Mouse (Mus musculus): ENCODE results near the gene Icmt. TPM values are rescaled to one million over a fixed set of nuclear protein-coding genes. Genes with fewer than 3 reads are reported as not detected.

Icmt gene
- polyA plus RNA-seq, 1 experiment from 2014 or later: 14.4 TPM

GRCm38 (mm10) chr4:152312186-152312585 is 15.2 kb downstream of the Icmt start:
- H3K27me3 ChIP-seq (replicated peaks): peaks cover 85% of the 10 kb centered on the region
- peak overlapping the region; percentile 37 for H3K4me3 ChIP-seq
- no peak overlapping the region for H3K9ac ChIP-seq
- WGBS (ENCODE audit: insufficient replicate concordance): 4% methylated on average over 14 of the region's 14 CpGs
- peaks cover 25% of the 10 kb centered on the region for H3K4me1 ChIP-seq
- peak overlapping the region; percentile 61 for H3K4me2 ChIP-seq
- H3K9me3 ChIP-seq (replicated peaks): no peaks in the 10 kb centered on the region
- no peak overlapping the region for H3K27ac ChIP-seq
- peak; percentile 8; the same call in 1 of the 2 replicates for ATAC-seq
- H3K36me3 ChIP-seq: peaks cover 7% of the 10 kb centered on the region

GRCm38 (mm10) chr4:152313211-152313632 is 16.2 kb downstream of the Icmt start:
- 0 out of 2 replicates have a peak, but pooled peaks have one; percentile 13 for ATAC-seq
- peak overlapping the region; percentile 37 for H3K4me3 ChIP-seq
- peaks cover 28% of the 10 kb centered on the region for H3K4me1 ChIP-seq
- peaks cover 95% of the 10 kb centered on the region for H3K27me3 ChIP-seq (replicated peaks)
- under 1% methylated on average over 29 of the region's 29 CpGs for WGBS (ENCODE audit: insufficient replicate concordance)
- peaks cover 7% of the 10 kb centered on the region for H3K36me3 ChIP-seq
- H3K4me2 ChIP-seq: peak overlapping the region; percentile 61
- 0 out of 2 replicates have a peak overlapping the region, but pooled peaks have one; percentile 10 for H3K9ac ChIP-seq
- no peak overlapping the region for H3K27ac ChIP-seq
- H3K9me3 ChIP-seq (replicated peaks): no peaks in the 10 kb centered on the region

- Histone ChIP-seq H3K9me3 (replicated peaks) (no peaks in the 10 kb centered on the region), H3K4me3 (no peak overlapping the region), H3K4me1 (peaks cover 34% of the 10 kb centered on the region), H3K4me2 (peak overlapping the region; percentile 61), H3K36me3 (peaks cover 4% of the 10 kb centered on the region), H3K27me3 (replicated peaks) (peaks cover 100% of the 10 kb centered on the region), H3K9ac (no peak overlapping the region), H3K27ac (no peak overlapping the region)
- no peak for ATAC-seq
Measured at GRCm38 (mm10) chr4:152313934-152314333, 16.9 kb downstream of the Icmt start.

GRCm38 (mm10) chr4:152315498-152316213 is 18.6 kb downstream of the Icmt start:
- Histone ChIP-seq H3K27me3 (replicated peaks) (peaks cover 85% of the 10 kb centered on the region), H3K4me1 (peaks cover 36% of the 10 kb centered on the region), H3K4me2 (peak overlapping the region; percentile 48), H3K9me3 (replicated peaks) (no peaks in the 10 kb centered on the region), H3K9ac (no peak overlapping the region), H3K36me3 (no peaks in the 10 kb centered on the region), H3K4me3 (peak overlapping the region; percentile 12), H3K27ac (no peak overlapping the region)
- WGBS (ENCODE audit: insufficient replicate concordance): 2% methylated on average over 43 of the region's 43 CpGs
- ATAC-seq: no peak

- Histone ChIP-seq H3K4me2 (no peak overlapping the region), H3K27me3 (replicated peaks) (peaks cover 65% of the 10 kb centered on the region), H3K4me1 (peaks cover 27% of the 10 kb centered on the region), H3K9ac (no peak overlapping the region), H3K36me3 (no peaks in the 10 kb centered on the region), H3K4me3 (no peak overlapping the region), H3K9me3 (replicated peaks) (no peaks in the 10 kb centered on the region), H3K27ac (no peak overlapping the region)
- WGBS (ENCODE audit: insufficient replicate concordance): 77% methylated on average over 6 of the region's 6 CpGs
- no peak for ATAC-seq
Measured at GRCm38 (mm10) chr4:152317631-152318033, 20.6 kb downstream of the Icmt start.

GRCm38 (mm10) chr4:152318517-152319234 is 21.6 kb downstream of the Icmt start, which contains the start of gene Rnf207:
TSS of gene Rnf207 (minus strand) at chr4:152318993.
- 5% methylated on average over 26 of the region's 26 CpGs for WGBS (ENCODE audit: insufficient replicate concordance)

GRCm38 (mm10) chr4:152321464-152321863 is 24.4 kb downstream of the Icmt start:
- ATAC-seq: no peak

More at GRCm38 (mm10) chr4:152318517-152319234, 21.6 kb downstream of the Icmt start, which contains the start of gene Rnf207:
- peaks cover 18% of the 10 kb centered on the region; the same call in 1 of the 2 replicates for H3K4me1 ChIP-seq
- no peak within 1 kb of the TSS for H3K9ac ChIP-seq
- no peaks in the 10 kb centered on the region for H3K9me3 ChIP-seq (replicated peaks)
- peak within 1 kb of the TSS; percentile 58 for H3K4me2 ChIP-seq
- H3K4me3 ChIP-seq: peak within 1 kb of the TSS; percentile 25
- no peak; the same call in 1 of the 2 replicates for ATAC-seq
- peaks cover 54% of the 10 kb centered on the region for H3K27me3 ChIP-seq (replicated peaks)
- no peak within 1 kb of the TSS for H3K27ac ChIP-seq
- no peaks in the 10 kb centered on the region for H3K36me3 ChIP-seq

GRCm38 (mm10) chr4:152324641-152325562 is 27.9 kb downstream of the Icmt start:
- no peaks in the 10 kb centered on the region for H3K27me3 ChIP-seq (replicated peaks)
- no peaks in the 10 kb centered on the region for H3K9me3 ChIP-seq (replicated peaks)
- H3K27ac ChIP-seq: peak overlapping the region; percentile 48
- H3K4me1 ChIP-seq: peaks cover 39% of the 10 kb centered on the region
- peak; percentile 52 for ATAC-seq
- WGBS (ENCODE audit: insufficient replicate concordance): 41% methylated on average over 16 of the region's 16 CpGs
- H3K4me3 ChIP-seq: peak overlapping the region; percentile 100
- peaks cover 27% of the 10 kb centered on the region for H3K36me3 ChIP-seq
- H3K9ac ChIP-seq: peak overlapping the region; percentile 98
- peak overlapping the region; percentile 83 for H3K4me2 ChIP-seq

More at GRCm38 (mm10) chr4:152321464-152321863, 24.4 kb downstream of the Icmt start:
- Histone ChIP-seq H3K36me3 (no peaks in the 10 kb centered on the region), H3K9me3 (replicated peaks) (no peaks in the 10 kb centered on the region), H3K27me3 (replicated peaks) (peaks cover 27% of the 10 kb centered on the region), H3K4me2 (no peak overlapping the region), H3K9ac (no peak overlapping the region), H3K4me3 (no peak overlapping the region), H3K4me1 (peaks cover 23% of the 10 kb centered on the region), H3K27ac (no peak overlapping the region)
- 55% methylated on average over 5 of the region's 5 CpGs for WGBS (ENCODE audit: insufficient replicate concordance)

GRCm38 (mm10) chr4:152325574-152326411 is 28.8 kb downstream of the Icmt start, which contains the start of gene Rpl22:
TSS of gene Rpl22 (plus strand) at chr4:152325742.
- peak within 1 kb of the TSS; percentile 98 for H3K9ac ChIP-seq
- H3K4me1 ChIP-seq: peaks cover 41% of the 10 kb centered on the region
- peak within 1 kb of the TSS; percentile 83 for H3K4me2 ChIP-seq
- H3K4me3 ChIP-seq: peak within 1 kb of the TSS; percentile 100
- under 1% methylated on average over 67 of the region's 70 CpGs for WGBS (ENCODE audit: insufficient replicate concordance)
- H3K27ac ChIP-seq: peak within 1 kb of the TSS; percentile 86
- H3K27me3 ChIP-seq (replicated peaks): no peaks in the 10 kb centered on the region
- no peaks in the 10 kb centered on the region for H3K9me3 ChIP-seq (replicated peaks)
- peaks cover 36% of the 10 kb centered on the region for H3K36me3 ChIP-seq
- peak; percentile 96 for ATAC-seq

- Histone ChIP-seq H3K36me3 (peaks cover 44% of the 10 kb centered on the region), H3K4me3 (peak overlapping the region; percentile 100), H3K9ac (peak overlapping the region; percentile 98), H3K9me3 (replicated peaks) (no peaks in the 10 kb centered on the region), H3K4me1 (peaks cover 41% of the 10 kb centered on the region), H3K27ac (peak overlapping the region; percentile 86), H3K4me2 (peak overlapping the region; percentile 83), H3K27me3 (replicated peaks) (no peaks in the 10 kb centered on the region)
- ATAC-seq: no peak
- under 1% methylated on average over 11 of the region's 11 CpGs for WGBS (ENCODE audit: insufficient replicate concordance)
Measured at GRCm38 (mm10) chr4:152326543-152326942, 29.5 kb downstream of the Icmt start.
